Mouse (Mus musculus): Measurements from ENCODE around the gene Trmt112.
"Not testable (repeated sequence)": the region's sequence is repeated elsewhere in the genome, so short reads cannot be mapped to it uniquely, and the experiment has no call there.

The Trmt112 gene

DNA sequence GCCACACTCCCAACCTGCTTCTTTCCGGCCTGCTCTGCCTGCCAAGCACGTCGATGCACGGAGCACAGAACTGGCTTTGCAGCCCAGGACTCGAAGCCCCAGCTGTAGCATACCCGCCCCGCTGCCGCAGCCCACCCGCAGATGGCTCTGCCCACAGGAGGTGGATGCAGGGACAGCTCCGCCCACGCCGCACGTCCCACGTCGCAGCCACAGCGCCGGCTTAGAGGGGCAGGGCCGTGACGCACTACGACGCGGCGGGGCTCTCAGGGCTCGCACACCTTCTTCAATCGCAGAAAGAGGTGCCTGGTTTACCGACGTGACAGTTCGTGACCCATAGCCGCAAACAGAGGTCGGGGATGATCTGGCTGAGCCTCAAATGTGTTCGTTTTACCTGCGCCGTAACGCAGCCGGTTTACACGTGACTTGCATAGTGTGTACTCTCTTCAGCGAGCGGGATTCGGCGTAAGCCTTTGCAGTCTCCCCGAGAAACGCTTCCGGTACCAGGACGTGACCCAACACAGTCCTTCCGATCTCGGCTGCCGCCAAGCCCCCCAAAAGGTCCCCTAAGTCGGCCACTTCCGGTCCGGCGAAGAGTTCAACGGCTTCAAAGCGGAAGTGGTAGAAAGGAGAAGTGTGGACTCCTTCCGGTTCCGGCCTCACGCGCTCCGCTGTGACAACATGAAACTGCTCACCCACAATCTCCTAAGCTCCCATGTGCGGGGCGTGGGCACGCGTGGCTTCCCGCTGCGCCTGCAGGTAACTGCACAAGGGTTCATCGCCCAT, at the start of gene Trmt112, which contains the start of gene Prdx5:
TSS of gene Trmt112 (plus strand) at position 192 of the 783 bp plus-strand sequence.
TSS of gene Prdx5 (minus strand) at position 600 of the 783 bp plus-strand sequence.
- in situ Hi-C loops (cut with MboI; ENCODE audit: low pct_unique_long_range_greater_than_20kb in 1 of 2, low sequenced_read_pairs in 2 of 2, unreplicated experiment in 1 of 2), result no loop called here

DNA sequence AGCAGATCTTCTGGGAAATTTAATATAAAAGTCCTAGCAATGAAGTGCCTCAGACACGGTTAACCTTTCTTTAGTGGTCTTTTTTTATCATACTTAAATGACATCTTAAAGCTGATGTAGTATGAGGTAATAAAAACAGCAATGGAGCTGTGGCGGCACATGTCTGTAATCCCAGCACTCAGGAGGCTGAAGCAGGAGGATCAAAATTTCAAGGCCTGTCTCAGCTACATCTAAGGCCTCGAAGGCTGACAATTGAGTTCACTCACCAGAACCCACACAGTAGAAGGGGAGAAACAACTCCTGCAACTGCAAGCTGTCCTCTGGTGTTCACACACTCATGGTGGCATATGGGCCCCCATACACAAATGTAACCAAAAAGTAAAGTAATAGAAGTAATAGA, 49.5 kb upstream of the Trmt112 start:
- in situ Hi-C loops (cut with MboI; ENCODE audit: low pct_unique_long_range_greater_than_20kb in 1 of 2, low sequenced_read_pairs in 2 of 2, unreplicated experiment in 1 of 2), result no loop called here

DNA sequence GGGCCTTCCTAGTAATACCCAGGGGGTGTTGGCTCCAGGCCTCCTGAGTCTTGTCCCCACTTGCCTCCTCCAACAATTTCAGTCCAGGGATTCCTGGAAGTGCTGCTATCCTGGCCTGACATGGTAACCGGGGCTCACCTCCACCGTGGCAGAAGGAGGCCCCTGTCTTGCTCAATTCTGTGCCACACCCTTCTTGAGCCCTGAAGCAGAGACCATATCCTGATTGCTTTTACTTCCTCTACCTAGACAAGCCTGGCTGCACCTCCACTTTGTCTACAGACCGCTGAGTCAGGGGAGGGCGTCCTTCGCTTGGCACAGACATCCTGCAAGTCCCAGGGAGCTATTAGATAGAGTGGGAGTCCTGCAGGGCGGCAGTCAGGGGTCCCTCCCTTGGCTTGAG, 48.8 kb upstream of the Trmt112 start:
- in situ Hi-C loops (cut with MboI; ENCODE audit: low pct_unique_long_range_greater_than_20kb in 1 of 2, low sequenced_read_pairs in 2 of 2, unreplicated experiment in 1 of 2), result no loop called here

DNA sequence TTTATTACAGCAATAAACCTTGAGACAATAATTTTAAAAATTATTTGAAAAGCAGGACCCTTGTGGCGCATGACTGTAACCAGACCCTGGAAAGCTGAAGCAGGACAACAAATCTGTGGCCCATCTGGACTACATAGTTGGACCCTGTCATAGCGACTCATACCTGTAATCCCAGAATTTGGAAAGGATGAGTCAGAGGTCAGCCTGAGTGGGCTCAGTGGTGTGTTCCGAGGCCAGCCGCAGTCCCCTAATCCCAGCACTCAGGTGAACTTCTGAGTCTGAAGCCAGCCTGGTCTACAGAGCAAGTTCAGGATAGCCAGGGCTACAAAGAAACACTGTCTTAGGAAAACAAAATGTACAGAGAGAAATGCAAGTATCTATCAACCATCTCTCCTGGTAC, 48.0 kb upstream of the Trmt112 start:
- in situ Hi-C loops (cut with MboI; ENCODE audit: low pct_unique_long_range_greater_than_20kb in 1 of 2, low sequenced_read_pairs in 2 of 2, unreplicated experiment in 1 of 2), result no loop called here

DNA sequence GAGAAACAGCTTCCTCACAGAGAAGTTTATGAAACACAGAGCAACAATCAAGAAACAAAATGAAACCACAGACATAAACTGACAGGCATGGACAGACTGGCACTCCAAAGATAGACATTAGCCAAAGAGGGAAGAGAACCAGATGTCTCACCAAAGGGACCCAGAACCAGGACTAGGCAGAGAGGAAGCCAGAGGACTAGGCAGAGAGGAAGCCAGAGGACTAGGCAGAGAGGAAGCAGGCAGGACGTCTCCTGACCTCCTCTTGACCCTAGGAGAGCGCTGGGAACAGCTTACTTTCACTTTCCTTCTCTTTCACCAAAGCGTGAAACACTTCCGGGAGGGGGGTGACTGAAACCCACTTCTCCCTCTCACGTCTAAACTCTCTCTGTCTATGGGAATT, 40.1 kb upstream of the Trmt112 start:
- in situ Hi-C loops (cut with MboI; ENCODE audit: low pct_unique_long_range_greater_than_20kb in 1 of 2, low sequenced_read_pairs in 2 of 2, unreplicated experiment in 1 of 2), result no loop called here

DNA sequence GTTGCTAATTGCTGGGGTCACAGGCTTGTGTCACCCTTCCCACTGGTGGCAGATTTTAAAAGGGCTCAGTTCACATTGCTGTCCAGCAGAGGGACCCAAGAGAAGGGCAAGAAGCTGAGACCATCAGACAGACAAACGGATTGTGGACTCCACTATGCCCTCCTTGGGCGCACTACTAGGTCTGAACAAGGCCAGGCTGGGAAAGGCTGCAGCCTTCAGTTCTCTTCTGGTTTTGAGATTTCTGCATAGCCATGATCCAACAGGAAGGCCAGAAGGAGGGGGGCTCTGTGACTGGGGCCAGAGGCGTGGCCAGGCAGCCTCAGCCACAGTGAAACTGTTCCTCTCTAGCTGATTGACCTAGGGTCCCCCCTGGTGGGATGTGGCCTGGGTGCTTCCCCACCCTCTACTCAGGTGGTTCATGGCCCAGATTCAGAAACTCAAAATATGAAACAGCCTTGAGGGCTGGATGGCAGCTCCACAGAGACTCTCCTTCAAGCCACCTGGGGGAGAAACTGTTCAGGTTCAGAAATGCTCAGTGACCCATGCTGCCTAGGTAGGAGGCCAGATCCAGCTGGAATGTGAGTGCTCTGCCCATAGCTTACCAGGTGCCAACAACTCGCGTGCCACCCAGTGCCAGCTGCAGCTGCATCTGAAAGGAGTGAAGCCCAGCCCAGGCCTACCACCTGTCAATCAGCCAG, 37.8 kb upstream of the Trmt112 start:
- in situ Hi-C loops (cut with MboI; ENCODE audit: low pct_unique_long_range_greater_than_20kb in 1 of 2, low sequenced_read_pairs in 2 of 2, unreplicated experiment in 1 of 2), result loop anchor here in 1 of 2 experiments (5.0 kb wide), 1 partner anchor 66 kb away; no protein-coding TSS in a partner anchor

DNA sequence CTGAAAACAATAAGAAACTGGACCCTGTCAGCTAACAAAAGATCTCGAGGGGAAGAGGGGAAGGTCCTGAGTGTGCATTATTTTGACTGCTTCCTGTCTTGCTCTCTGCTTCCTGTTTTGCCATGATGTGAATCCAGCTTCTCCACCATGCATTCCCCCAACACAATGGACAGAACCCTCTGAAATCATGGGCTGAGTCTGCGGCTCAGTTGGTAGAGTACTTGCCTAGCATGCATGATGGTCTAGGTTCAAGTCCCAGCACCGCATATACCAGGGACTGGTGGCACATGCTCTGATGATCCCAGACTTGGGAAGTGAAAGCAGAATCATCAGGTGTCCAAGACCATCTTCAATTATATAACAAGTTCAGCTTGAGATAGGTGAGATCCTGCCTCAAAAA, 36.8 kb upstream of the Trmt112 start:
- in situ Hi-C loops (cut with MboI; ENCODE audit: low pct_unique_long_range_greater_than_20kb in 1 of 2, low sequenced_read_pairs in 2 of 2, unreplicated experiment in 1 of 2), result loop anchor here in 1 of 2 experiments (5.0 kb wide), 1 partner anchor 65 kb away; no protein-coding TSS in a partner anchor

DNA sequence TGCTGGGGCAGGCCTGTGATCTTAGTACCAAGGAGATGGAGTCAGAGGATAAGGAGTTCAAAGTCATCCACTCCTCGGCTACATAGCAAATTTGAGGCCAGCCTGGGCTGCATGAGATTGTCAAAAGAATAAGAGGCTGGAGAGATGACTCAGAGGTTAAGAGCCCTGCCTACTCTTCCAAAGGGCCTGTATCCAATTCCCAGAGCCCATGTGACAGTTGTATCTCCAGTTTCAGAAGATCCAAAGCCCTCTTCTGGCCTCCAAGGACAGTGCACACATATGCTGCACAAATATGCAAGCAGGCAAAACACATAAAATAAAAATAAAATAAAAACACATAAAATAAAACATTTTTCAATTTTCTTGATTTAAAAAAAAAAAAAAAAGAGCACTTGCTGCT, 35.2 kb upstream of the Trmt112 start:
- in situ Hi-C loops (cut with MboI; ENCODE audit: low pct_unique_long_range_greater_than_20kb in 1 of 2, low sequenced_read_pairs in 2 of 2, unreplicated experiment in 1 of 2), result loop anchor here in 1 of 2 experiments (5.0 kb wide), 1 partner anchor 63 kb away; no protein-coding TSS in a partner anchor

DNA sequence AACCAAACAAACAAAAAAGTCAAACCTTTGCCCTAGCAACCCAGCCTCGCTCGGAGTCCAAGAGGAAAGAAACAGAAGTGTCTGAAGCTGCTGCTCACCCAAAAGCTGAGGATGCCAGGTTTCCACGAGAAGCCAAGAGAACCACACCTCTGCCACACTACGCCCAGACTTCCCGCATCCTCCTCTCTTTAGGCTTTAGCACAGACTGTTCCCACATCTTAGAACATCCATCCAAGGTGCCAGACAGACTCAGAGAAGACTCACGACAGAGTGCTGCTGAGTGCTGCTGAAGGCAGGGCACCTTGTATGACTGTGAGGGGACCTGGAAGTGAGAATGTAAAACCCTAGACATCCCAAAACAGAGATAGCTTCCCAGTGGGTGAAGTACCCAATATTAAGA, 33.7 kb upstream of the Trmt112 start:
- in situ Hi-C loops (cut with MboI; ENCODE audit: low pct_unique_long_range_greater_than_20kb in 1 of 2, low sequenced_read_pairs in 2 of 2, unreplicated experiment in 1 of 2), result no loop called here

DNA sequence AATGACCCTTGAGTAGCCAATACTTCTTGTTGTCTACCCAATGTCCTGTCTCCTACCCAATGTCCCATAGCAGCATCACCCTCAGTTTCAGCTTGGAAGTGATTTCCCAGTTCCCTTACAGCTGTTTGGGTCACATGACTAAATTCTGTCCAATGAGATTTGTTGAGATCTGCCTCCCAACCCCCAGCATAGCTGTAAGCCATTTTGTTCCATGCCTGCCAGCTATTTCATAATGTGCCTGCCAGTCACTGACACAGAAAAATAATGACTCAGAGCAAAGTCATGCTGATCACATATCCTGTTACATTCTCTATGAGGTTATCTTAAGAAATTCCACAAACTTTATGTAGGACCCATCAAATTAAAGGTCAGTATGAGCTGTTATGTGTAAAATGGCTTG, 32.7 kb upstream of the Trmt112 start:
- in situ Hi-C loops (cut with MboI; ENCODE audit: low pct_unique_long_range_greater_than_20kb in 1 of 2, low sequenced_read_pairs in 2 of 2, unreplicated experiment in 1 of 2), result no loop called here

DNA sequence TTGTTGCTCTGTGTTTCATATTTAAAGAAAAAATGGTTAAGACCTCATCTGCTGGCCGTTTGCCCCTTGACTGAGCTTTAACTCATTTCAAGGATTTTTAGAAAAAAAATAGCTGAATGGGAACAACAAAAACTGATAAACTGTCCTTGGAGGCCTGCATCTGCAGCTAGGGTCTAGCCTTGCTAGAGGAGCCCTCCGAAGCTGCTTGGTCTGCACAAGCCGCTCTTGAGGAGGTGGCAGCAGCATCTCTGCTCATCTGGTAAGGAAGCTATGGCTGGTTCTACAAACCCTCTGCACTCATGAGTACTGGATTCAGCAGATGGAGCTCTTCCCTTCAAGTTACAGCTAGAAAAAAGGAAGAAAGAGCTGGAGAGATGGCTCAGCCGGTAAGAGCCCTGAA, 31.5 kb upstream of the Trmt112 start:
- in situ Hi-C loops (cut with MboI; ENCODE audit: low pct_unique_long_range_greater_than_20kb in 1 of 2, low sequenced_read_pairs in 2 of 2, unreplicated experiment in 1 of 2), result no loop called here

DNA sequence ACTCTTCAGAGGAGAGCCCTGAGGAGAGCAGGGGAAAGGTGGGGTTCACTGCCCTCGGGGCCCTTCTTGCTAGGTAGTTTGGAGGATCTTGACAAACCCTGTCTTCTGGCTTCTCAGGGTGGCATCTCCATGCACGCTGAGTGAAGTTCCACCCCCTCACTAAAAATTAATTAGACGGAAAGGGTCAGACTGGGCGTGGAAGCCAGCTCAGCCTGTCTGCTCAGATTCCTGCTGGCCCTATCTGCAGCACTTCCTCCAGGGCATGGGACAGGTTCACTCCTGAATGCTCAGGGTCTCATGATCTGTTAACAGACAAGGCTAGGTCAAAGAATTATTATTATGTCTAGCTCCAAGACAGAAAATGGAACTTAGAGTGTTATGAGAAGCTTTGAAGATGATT, 17.0 kb upstream of the Trmt112 start:
- in situ Hi-C loops (cut with MboI; ENCODE audit: low pct_unique_long_range_greater_than_20kb in 1 of 2, low sequenced_read_pairs in 2 of 2, unreplicated experiment in 1 of 2), result no loop called here

DNA sequence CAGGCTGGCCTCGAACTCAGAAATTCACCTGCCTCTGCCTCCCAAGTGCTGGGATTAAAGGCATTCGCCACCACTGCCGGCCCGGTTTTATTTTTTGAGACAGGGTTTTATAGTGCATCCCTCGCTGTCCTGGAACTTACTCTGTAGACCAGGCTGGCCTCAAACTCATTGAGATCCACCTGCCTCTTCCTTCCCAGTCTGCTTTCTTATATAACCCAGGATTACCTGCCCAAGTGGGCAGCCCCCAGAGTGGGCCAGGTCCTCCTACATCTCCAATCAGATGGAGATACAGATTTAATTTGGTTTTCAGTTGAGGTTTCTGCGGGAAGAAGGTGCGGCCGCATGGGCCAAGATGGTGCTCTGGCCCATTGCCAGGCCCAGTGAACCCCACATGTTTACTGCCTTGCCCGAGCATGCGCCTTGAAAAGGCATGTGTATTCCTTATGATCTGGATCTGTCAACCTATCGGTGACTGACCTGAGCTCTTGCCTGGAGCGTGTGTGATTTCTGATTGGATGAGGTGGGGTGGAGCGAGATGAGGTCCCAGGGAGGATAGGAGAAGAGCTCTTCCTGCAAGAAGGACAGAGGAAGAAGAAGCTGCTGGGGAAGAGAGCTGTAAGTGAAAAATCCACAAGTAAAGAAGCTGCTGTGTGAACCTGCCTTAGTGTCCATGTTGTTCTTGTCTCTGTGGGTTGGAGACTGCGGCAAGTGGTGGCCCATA, 15.6 kb upstream of the Trmt112 start:
- in situ Hi-C loops (cut with MboI; ENCODE audit: low pct_unique_long_range_greater_than_20kb in 1 of 2, low sequenced_read_pairs in 2 of 2, unreplicated experiment in 1 of 2), result no loop called here

DNA sequence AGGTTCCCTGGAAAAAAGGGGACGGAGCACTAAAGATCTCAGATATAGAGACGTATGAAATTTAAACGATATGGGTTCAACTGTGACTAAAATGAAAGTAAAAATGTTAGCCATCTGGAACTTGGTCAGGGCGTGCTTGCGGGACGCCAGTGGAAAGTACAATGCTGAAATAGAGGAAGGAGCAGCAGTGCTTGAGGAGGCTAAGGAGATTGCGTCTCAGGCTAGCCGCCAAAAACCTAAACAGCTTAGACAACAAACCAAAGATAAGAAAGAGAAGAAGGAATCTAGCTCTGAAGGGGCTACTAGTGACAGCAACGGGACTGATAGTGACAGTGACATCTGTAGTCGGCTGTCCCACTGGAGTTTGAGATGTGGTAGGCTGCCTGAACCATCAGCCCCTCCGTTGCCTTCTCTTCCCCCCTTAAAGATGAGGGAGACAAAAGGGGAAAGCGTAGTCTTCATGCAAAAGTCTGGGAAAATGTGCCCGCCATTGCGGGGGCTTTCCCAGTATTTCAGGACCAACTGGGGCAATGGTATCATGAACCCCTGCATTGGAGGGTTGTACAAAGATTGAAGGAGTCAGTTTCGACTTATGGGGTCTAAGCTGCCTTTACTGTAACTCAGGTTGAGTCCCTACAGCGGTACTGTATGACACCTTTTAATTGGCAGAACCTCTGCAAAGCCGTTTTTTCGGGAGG, 13.7 kb upstream of the Trmt112 start:
- in situ Hi-C loops (cut with MboI; ENCODE audit: low pct_unique_long_range_greater_than_20kb in 1 of 2, low sequenced_read_pairs in 2 of 2, unreplicated experiment in 1 of 2), result not testable (repeated sequence)

DNA sequence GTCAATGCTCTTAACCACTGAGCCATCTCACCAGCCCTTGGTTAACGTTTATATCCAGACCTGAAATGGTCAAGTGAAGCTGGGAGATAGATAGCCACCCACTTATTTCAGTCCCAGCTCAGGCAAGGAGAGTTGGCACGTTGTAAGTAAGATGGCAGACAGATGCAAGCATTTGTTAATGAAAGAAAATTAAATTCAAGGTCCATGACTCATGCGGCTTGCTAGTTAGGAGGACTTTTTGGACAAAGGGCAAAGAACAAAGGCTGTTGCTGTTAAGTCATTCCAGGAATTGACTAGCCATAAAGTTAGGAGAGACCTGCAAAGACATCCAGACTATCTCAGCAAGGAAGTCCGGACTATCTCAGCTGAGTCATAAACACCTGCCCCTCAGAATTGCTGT, 9.9 kb upstream of the Trmt112 start:
- in situ Hi-C loops (cut with MboI; ENCODE audit: low pct_unique_long_range_greater_than_20kb in 1 of 2, low sequenced_read_pairs in 2 of 2, unreplicated experiment in 1 of 2), result no loop called here

DNA sequence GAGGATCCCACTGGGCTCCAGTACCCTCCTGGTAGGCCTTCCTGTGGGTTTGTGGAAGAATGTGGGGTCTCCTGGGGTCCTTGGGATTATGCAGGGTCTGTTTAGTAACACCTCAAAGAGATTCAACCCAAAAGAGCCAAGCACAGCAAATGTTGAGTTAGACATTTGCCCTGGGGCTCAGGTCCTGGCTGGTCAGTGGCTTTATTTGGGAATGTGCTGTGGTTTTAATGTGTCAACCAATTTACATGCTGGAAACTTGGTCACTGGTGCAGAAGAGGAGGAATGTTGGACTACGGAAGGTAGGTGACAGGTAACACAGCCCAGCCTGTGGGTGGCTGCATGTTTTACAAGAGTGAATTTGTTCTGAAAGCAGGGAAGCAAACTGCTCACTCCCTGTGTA, 6.5 kb upstream of the Trmt112 start:
- in situ Hi-C loops (cut with MboI; ENCODE audit: low pct_unique_long_range_greater_than_20kb in 1 of 2, low sequenced_read_pairs in 2 of 2, unreplicated experiment in 1 of 2), result no loop called here

DNA sequence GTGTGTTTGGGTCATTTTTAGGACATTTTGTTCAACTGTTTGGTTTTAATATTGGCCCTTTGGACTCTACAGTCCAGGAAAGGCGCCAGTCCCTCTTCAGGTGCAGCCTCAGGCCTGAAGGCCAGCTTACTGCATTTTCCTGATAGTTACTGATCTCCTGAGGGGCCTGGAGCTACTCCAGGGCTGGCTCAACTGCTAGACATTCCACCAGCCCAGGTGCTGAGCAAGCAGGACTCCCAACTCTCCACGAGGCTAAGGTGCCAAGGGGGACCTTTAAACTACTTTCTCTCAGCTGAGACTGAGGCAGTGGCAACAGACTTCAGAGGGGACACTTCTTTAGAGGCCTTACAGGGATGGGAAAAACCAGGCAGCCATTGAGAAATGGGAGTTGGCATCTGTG, 4.7 kb upstream of the Trmt112 start:
- in situ Hi-C loops (cut with MboI; ENCODE audit: low pct_unique_long_range_greater_than_20kb in 1 of 2, low sequenced_read_pairs in 2 of 2, unreplicated experiment in 1 of 2), result no loop called here

DNA sequence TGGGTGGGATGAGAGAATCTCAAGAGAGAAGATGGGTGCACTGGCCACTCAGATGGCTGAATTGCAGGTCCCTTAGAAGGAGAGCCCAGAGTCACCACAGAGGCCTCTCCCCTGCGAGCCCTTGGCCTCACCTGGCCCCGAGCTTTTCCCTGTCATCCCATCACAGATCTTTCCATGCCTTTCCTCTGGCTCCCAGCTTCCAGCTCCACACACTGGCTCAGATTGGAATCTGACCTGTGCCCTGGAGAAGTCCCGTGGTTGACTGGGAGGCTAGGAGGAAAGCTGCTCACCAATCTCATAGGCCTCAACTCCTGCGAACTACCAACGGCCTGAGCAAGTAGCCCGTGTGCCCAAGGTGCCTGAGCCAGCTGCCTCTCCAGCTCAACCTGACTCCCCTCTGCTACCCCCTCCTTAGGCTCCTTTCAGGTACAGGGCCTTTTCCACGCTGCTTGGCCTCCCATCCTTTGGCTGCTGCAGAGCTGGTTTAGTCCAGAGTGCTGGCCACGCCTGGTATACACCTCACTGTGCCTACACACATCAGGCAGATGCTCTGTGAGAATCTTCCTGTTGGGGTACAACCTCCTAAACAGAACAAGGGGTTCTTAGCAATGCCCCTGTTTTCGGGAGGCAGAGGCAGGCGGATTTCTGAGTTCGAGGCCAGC, 3.9 kb upstream of the Trmt112 start:
- in situ Hi-C loops (cut with MboI; ENCODE audit: low pct_unique_long_range_greater_than_20kb in 1 of 2, low sequenced_read_pairs in 2 of 2, unreplicated experiment in 1 of 2), result no loop called here

Measured in mouse embryonic stem cell (cell line).